Mouse (Mus musculus) lung, adult 2 months (tissue): ENCODE data around the gene Cys1. TPM values are rescaled to one million over a fixed set of nuclear protein-coding genes. Genes with fewer than 3 reads are reported as not detected.
"Not testable (repeated sequence)": the region's sequence is repeated elsewhere in the genome, so short reads cannot be mapped to it uniquely, and the experiment has no call there.

ENCODE experiments used
- DNase-seq: peaks from one replicate; pipeline ENCODE4 v3.0.0; 2022
- H3K4me1 ChIP-seq: fragments of 200-500 bp; 2 replicates; pipeline ENCODE4 v1.6.1; 2011; ENCODE audit warnings: low read length; ENCODE audit not compliant: control insufficient read depth, insufficient read depth
- H3K4me3 ChIP-seq: fragments of 200-500 bp; replicated peaks from 2 replicates; pipeline ENCODE3; 2011; ENCODE audit warnings: low read depth, mild to moderate bottlenecking, control low read depth, low read length; ENCODE audit errors: extremely low read depth
- CTCF ChIP-seq: fragments of 200-500 bp; IDR thresholded peaks from 2 replicates; pipeline ENCODE4 v1.5.1; 2011; ENCODE audit warnings: mild to moderate bottlenecking, low read length, control low read depth; ENCODE audit not compliant: insufficient read depth
- POLR2A ChIP-seq: fragments of 200-500 bp; IDR thresholded peaks from 2 replicates; pipeline ENCODE4 v1.6.1; 2011; ENCODE audit warnings: low read depth, mild to moderate bottlenecking, control low read depth, low read length, borderline replicate concordance; ENCODE audit errors: extremely low read depth
- WGBS: fragments of 180-500 bp; shearing (Covaris S2); methylation state at CpG from one replicate; pipeline ENCODE4 v1.1.7; 2018; 5-methylcytosine and 5-hydroxymethylcytosine counted together
- polyA plus RNA-seq: library from polyadenylated mRNA; depleted of rRNA; stranded (reverse); fragments of >200 nt; gene quantifications from 2 replicates; pipeline ENCODE4 v1.2.3, GENCODE M21; 2012

Cys1 gene
- polyA plus RNA-seq, 1 experiment: 16.7 TPM

GRCm38 (mm10) chr12:24709831-24710508 lies 28.4 kb upstream of the Cys1 start:
- 34% methylated on average over 5 of the region's 5 CpGs for WGBS
- H3K4me1 ChIP-seq: peaks cover 8% of the 10 kb centered on the region
- TF ChIP-seq POLR2A: no peak
- TF ChIP-seq CTCF: no peak; the same call in 1 of the 2 replicates
- no peak overlapping the region for H3K4me3 ChIP-seq
- DNase-seq: peak; percentile 23

GRCm38 (mm10) chr12:24709409-24709808 lies 27.8 kb upstream of the Cys1 start:
- no peak for DNase-seq
- Histone ChIP-seq H3K4me1 (peaks cover 8% of the 10 kb centered on the region), H3K4me3 (no peak overlapping the region)
- TF ChIP-seq POLR2A: no peak
- TF ChIP-seq CTCF: no peak
- 40% methylated on average over 6 of the region's 6 CpGs for WGBS

GRCm38 (mm10) chr12:24708824-24709218 lies 27.2 kb upstream of the Cys1 start:
- peak; percentile 14 for DNase-seq
- 3% methylated on average over 17 of the region's 17 CpGs for WGBS
- Histone ChIP-seq H3K4me1 (peaks cover 8% of the 10 kb centered on the region), H3K4me3 (peak overlapping the region; percentile 99)
- TF ChIP-seq CTCF (no peak), POLR2A (no peak)

- WGBS: under 1% methylated on average over 79 of the region's 83 CpGs
- Histone ChIP-seq H3K4me3 (peak within 1 kb of the TSS; percentile 99), H3K4me1 (peaks cover 8% of the 10 kb centered on the region)
- TF ChIP-seq POLR2A (0 out of 2 replicates have a peak, but pooled peaks have one; percentile 38), CTCF (peak; percentile 69)
- peak; percentile 94 for DNase-seq
Measured at GRCm38 (mm10) chr12:24707954-24708823, 26.6 kb upstream of the Cys1 start, which contains the start of gene Rrm2. Gene Rrm2, plus strand, starts transcription at chr12:24708241.

GRCm38 (mm10) chr12:24707480-24707802 lies 25.8 kb upstream of the Cys1 start:
- Histone ChIP-seq H3K4me3 (no peak overlapping the region), H3K4me1 (peaks cover 8% of the 10 kb centered on the region)
- DNase-seq: no peak
- 1% methylated on average over 9 of the region's 9 CpGs for WGBS
- TF ChIP-seq POLR2A (no peak), CTCF (no peak)

GRCm38 (mm10) chr12:24706764-24707479 lies 25.3 kb upstream of the Cys1 start:
- WGBS: 6% methylated on average over 27 of the region's 27 CpGs
- TF ChIP-seq CTCF (no peak), POLR2A (no peak)
- no peak overlapping the region for H3K4me3 ChIP-seq
- peaks cover 8% of the 10 kb centered on the region for H3K4me1 ChIP-seq
- no peak for DNase-seq

- DNase-seq: no peak
- no peak overlapping the region for H3K4me3 ChIP-seq
- TF ChIP-seq CTCF: no peak
- WGBS: 86% methylated on average over 15 of the region's 15 CpGs
- peaks cover 8% of the 10 kb centered on the region for H3K4me1 ChIP-seq
Measured at GRCm38 (mm10) chr12:24705502-24706263, 24.1 kb upstream of the Cys1 start.

GRCm38 (mm10) chr12:24703013-24703412 lies 21.4 kb upstream of the Cys1 start:
- TF ChIP-seq CTCF (no peak), POLR2A (no peak)
- DNase-seq: no peak
- H3K4me3 ChIP-seq: no peak overlapping the region
- H3K4me1 ChIP-seq: peaks cover 3% of the 10 kb centered on the region; the same call in 1 of the 2 replicates
- 72% methylated on average over 3 of the region's 3 CpGs for WGBS

- H3K4me1 ChIP-seq, H3K4me3 ChIP-seq, DNase-seq: not testable (repeated sequence)
- 87% methylated on average over 9 of the region's 9 CpGs for WGBS
Measured at GRCm38 (mm10) chr12:24701621-24702020, 20.0 kb upstream of the Cys1 start.
